Mouse (Mus musculus): ENCODE measurements around the gene Abca1. TPM values are rescaled to one million over a fixed set of nuclear protein-coding genes. Genes with fewer than 3 reads are reported as not detected.
A peak's percentile ranks its signal among the peaks of the same experiment; 100 is the strongest.

Gene Abca1
- total and polyA plus RNA-seq, 3 experiments, result 8.4 to 9.0 TPM; not detected in 1

DNA sequence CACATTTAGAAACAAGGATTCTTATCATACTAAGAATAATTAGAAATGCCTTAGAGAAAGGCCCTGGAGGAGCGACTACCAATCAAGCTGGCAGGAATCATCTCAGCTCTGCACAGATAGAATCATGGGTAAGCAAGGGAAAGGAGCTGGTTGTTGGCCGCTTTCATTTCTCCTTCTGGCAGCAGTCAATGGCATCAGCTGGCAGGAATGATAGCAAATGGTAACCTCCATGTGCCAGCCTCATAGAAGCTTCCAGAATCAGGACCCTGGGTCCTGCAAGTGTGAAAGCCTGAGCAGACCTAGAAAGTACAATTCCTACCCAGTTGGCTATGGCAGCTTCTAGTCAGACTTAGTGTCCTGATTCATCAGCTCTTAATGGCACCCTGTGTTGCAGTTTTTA, 173.4 kb downstream of the Abca1 start:
- H3K9me3 ChIP-seq (replicated peaks; ENCODE audit: insufficient read depth, low read length), result no peaks in the 10 kb centered on the region
- no peaks in the 10 kb centered on the region for H3K79me2 ChIP-seq (ENCODE audit: control insufficient read depth, insufficient read depth, low read length, poor library complexity)
- H3K9ac ChIP-seq (ENCODE audit: control insufficient read depth, low read depth, low read length, poor library complexity, severe bottlenecking), result no peak overlapping the region
- no peak for DNase-seq (ENCODE audit: low read depth, low spot score)
- H3K27me3 ChIP-seq (ENCODE audit: control insufficient read depth in 1 of 2, insufficient read depth in 2 of 2, low read length in 2 of 2), result peaks cover 0 to 3% of the 10 kb centered on the region in 2 experiments; a peak in 2 of 4 replicates
- no peak overlapping the region for H3K4me3 ChIP-seq (ENCODE audit: control insufficient read depth in 1 of 2, insufficient read depth in 1 of 2, low read depth in 2 of 2, low read length in 2 of 2)
- H3K36me3 ChIP-seq (ENCODE audit: control insufficient read depth in 1 of 2, insufficient read depth in 2 of 2, low read length in 2 of 2), result no peaks in the 10 kb centered on the region
- no peak overlapping the region for H3K27ac ChIP-seq (ENCODE audit: control insufficient read depth, low read depth, low read length)
- no peaks in the 10 kb centered on the region for H3K4me1 ChIP-seq (ENCODE audit: control insufficient read depth in 1 of 2, insufficient read depth in 2 of 2, low read length in 2 of 2)
- no peak for TF ChIP-seq TCF12 (IDR thresholded peaks at IDR 0.05; ENCODE audit: low read depth, low read length)
- TF ChIP-seq RAD21 (IDR thresholded peaks at IDR 0.05; ENCODE audit: low read depth, low read length), result no peak
- TF ChIP-seq EP300 (IDR thresholded peaks at IDR 0.05; ENCODE audit: low read depth in 1 of 2, low read length in 2 of 2), result no peak
- no peak for TF ChIP-seq RCOR1 (IDR thresholded peaks at IDR 0.05; ENCODE audit: low read depth, low read length)
- TF ChIP-seq ZMIZ1 (IDR thresholded peaks at IDR 0.05; ENCODE audit: low read depth, low read length), result no peak
- TF ChIP-seq SIN3A (IDR thresholded peaks at IDR 0.05; ENCODE audit: low read length), result no peak
- no peak for TF ChIP-seq KAT2A (conservative IDR thresholded peaks at IDR 0.05; ENCODE audit: low read depth, low read length)
- TF ChIP-seq E2F4 (IDR thresholded peaks at IDR 0.05; ENCODE audit: borderline replicate concordance, low read depth, low read length), result no peak

DNA sequence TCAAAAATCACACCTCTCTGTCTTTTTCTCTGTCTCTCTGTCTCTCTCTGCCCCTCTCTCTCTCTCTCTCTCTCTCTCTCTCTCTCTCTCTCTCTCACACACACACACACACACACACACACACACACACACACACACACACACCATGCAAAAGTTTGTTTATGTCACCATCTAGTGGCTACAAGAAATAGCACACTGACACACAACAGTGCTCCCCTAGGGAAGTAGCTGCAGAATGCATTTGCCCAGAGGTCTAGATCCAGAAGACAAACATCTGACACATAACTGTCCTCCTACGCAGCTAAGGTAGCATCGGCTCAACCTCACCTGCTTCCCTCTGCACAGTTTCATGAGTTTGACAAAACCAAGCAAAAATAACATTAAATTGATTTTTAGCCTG, 174.5 kb downstream of the Abca1 start:
- Histone ChIP-seq H3K9me3 (replicated peaks; ENCODE audit: insufficient read depth, low read length) (no peaks in the 10 kb centered on the region), H3K9ac (ENCODE audit: control insufficient read depth, low read depth, low read length, poor library complexity, severe bottlenecking) (no peak overlapping the region), H3K4me3 (ENCODE audit: control insufficient read depth in 1 of 2, insufficient read depth in 1 of 2, low read depth in 2 of 2, low read length in 2 of 2) (no peak overlapping the region), H3K79me2 (ENCODE audit: control insufficient read depth, insufficient read depth, low read length, poor library complexity) (no peaks in the 10 kb centered on the region), H3K27me3 (ENCODE audit: control insufficient read depth in 1 of 2, insufficient read depth in 2 of 2, low read length in 2 of 2) (peaks cover 0 to 3% of the 10 kb centered on the region in 2 experiments; a peak in 2 of 4 replicates), H3K4me1 (ENCODE audit: control insufficient read depth in 1 of 2, insufficient read depth in 2 of 2, low read length in 2 of 2) (no peaks in the 10 kb centered on the region), H3K27ac (ENCODE audit: control insufficient read depth, low read depth, low read length) (no peak overlapping the region), H3K36me3 (ENCODE audit: control insufficient read depth in 1 of 2, insufficient read depth in 2 of 2, low read length in 2 of 2) (no peaks in the 10 kb centered on the region)
- peak; percentile 50 for DNase-seq (ENCODE audit: low read depth, low spot score)
- TF ChIP-seq ZC3H11A (IDR thresholded peaks at IDR 0.05; ENCODE audit: low read depth, low read length) (peak; percentile 14; the same call in 1 of the 2 replicates), MYB (IDR thresholded peaks at IDR 0.05; ENCODE audit: low read depth, low read length) (no peak), CTCF (IDR thresholded peaks at IDR 0.05 in 2 of 3, conservative IDR thresholded peaks at IDR 0.05 in 1 of 3; ENCODE audit: control insufficient read depth in 1 of 3, insufficient read depth in 1 of 3, low read depth in 2 of 3, low read length in 3 of 3, poor library complexity in 1 of 3, severe bottlenecking in 1 of 3) (peak; percentile 11 to 59 (median 31); a peak in 4 of 6 replicates), CHD1 (IDR thresholded peaks at IDR 0.05; ENCODE audit: low read depth, low read length) (no peak), ZMIZ1 (IDR thresholded peaks at IDR 0.05; ENCODE audit: low read depth, low read length) (no peak), USF2 (IDR thresholded peaks at IDR 0.05; ENCODE audit: borderline replicate concordance in 1 of 2, insufficient read depth in 1 of 2, low read depth in 1 of 2, low read length in 2 of 2) (no peak), MYC (IDR thresholded peaks at IDR 0.05; ENCODE audit: low read depth, low read length) (no peak), POLR2AphosphoS5 (IDR thresholded peaks at IDR 0.05; ENCODE audit: borderline replicate concordance, low read depth, low read length) (no peak), RAD21 (IDR thresholded peaks at IDR 0.05; ENCODE audit: low read depth, low read length) (peak; percentile 48), NRF1 (IDR thresholded peaks at IDR 0.05; ENCODE audit: insufficient read depth, low read depth, low read length, poor library complexity, severe bottlenecking) (no peak), POLR2A (IDR thresholded peaks at IDR 0.05; ENCODE audit: control insufficient read depth in 1 of 2, insufficient read depth in 1 of 2, low read depth in 1 of 2, low read length in 2 of 2, poor library complexity in 1 of 2) (no peak), MAX (IDR thresholded peaks at IDR 0.05; ENCODE audit: low read length) (no peak), E2F4 (IDR thresholded peaks at IDR 0.05; ENCODE audit: borderline replicate concordance, low read depth, low read length) (no peak), KAT2A (conservative IDR thresholded peaks at IDR 0.05; ENCODE audit: low read depth, low read length) (no peak), EP300 (IDR thresholded peaks at IDR 0.05; ENCODE audit: low read depth in 1 of 2, low read length in 2 of 2) (no peak), TBP (IDR thresholded peaks at IDR 0.05; ENCODE audit: low read depth, low read length) (no peak), TAL1 (IDR thresholded peaks at IDR 0.05; ENCODE audit: low read length) (no peak), ZKSCAN1 (IDR thresholded peaks at IDR 0.05; ENCODE audit: low read depth, low read length) (no peak), UBTF (IDR thresholded peaks at IDR 0.05; ENCODE audit: borderline replicate concordance, insufficient read depth, low read depth, low read length) (no peak), MAFK (IDR thresholded peaks at IDR 0.05; ENCODE audit: borderline replicate concordance, low read depth, low read length) (no peak), MEF2A (IDR thresholded peaks at IDR 0.05; ENCODE audit: extremely low read depth, insufficient replicate concordance, low read depth, low read length, poor library complexity, severe bottlenecking) (no peak), BHLHE40 (IDR thresholded peaks at IDR 0.05; ENCODE audit: borderline replicate concordance, low read depth, low read length) (no peak), GATA1 (IDR thresholded peaks at IDR 0.05; ENCODE audit: low read depth, low read length) (no peak), ETS1 (IDR thresholded peaks at IDR 0.05; ENCODE audit: low read depth, low read length) (no peak), RCOR1 (IDR thresholded peaks at IDR 0.05; ENCODE audit: low read depth, low read length) (no peak), GABPA (IDR thresholded peaks at IDR 0.05; ENCODE audit: low read depth, low read length) (no peak), POLR2AphosphoS2 (IDR thresholded peaks at IDR 0.05; ENCODE audit: low read length) (no peak), MAZ (IDR thresholded peaks at IDR 0.05; ENCODE audit: low read depth, low read length) (no peak)

All from MEL (cell line).